Mouse (Mus musculus): ENCODE measurements at regions not wholly inside any gene's neighbourhood (a gene's known extent, or its start where the extent isn't known, plus 50 kb on each side); places are given as distances from the start of the nearest gene placed in this dataset.

- TF ChIP-seq POLR2A (IDR thresholded peaks at IDR 0.05; ENCODE audit: low read depth, low read length) (no peak), CTCF (IDR thresholded peaks at IDR 0.05; ENCODE audit: extremely low read depth, insufficient read length, insufficient replicate concordance, low read depth, low read length) (no peak)
- no peaks in the 10 kb centered on the region for H3K4me1 ChIP-seq (ENCODE audit: control insufficient read depth, insufficient read depth, insufficient read length, low read length)
- no peak overlapping the region for H3K27ac ChIP-seq (ENCODE audit: insufficient read depth, low read depth, low read length)
- H3K27me3 ChIP-seq (ENCODE audit: control insufficient read depth, insufficient read depth, low read length): no peaks in the 10 kb centered on the region
- H3K4me3 ChIP-seq (ENCODE audit: low read depth, low read length): no peak overlapping the region
- H3K36me3 ChIP-seq (ENCODE audit: control insufficient read depth, insufficient read depth, low read length): no peaks in the 10 kb centered on the region
- WGBS: 73% methylated on average over 6 of the region's 6 CpGs
These were observed 160.5 kb downstream of the Hs3st3b1 start for GRCm38 (mm10) chr11:63761561-63761960.

GRCm38 (mm10) chr11:63767631-63768250, 154.3 kb downstream of the Hs3st3b1 start:
- Histone ChIP-seq H3K27me3 (ENCODE audit: control insufficient read depth, insufficient read depth, low read length) (no peaks in the 10 kb centered on the region), H3K4me1 (ENCODE audit: control insufficient read depth, insufficient read depth, insufficient read length, low read length) (no peaks in the 10 kb centered on the region), H3K4me3 (ENCODE audit: low read depth, low read length) (no peak overlapping the region), H3K36me3 (ENCODE audit: control insufficient read depth, insufficient read depth, low read length) (no peaks in the 10 kb centered on the region), H3K27ac (ENCODE audit: insufficient read depth, low read depth, low read length) (no peak overlapping the region)
- 42% methylated on average over 10 of the region's 10 CpGs for WGBS
- TF ChIP-seq POLR2A (IDR thresholded peaks at IDR 0.05; ENCODE audit: low read depth, low read length): no peak
- TF ChIP-seq CTCF (IDR thresholded peaks at IDR 0.05; ENCODE audit: extremely low read depth, insufficient read length, insufficient replicate concordance, low read depth, low read length): no peak

GRCm38 (mm10) chr11:63769738-63770137, 152.4 kb downstream of the Hs3st3b1 start:
- no peak overlapping the region for H3K27ac ChIP-seq (ENCODE audit: insufficient read depth, low read depth, low read length)
- no peaks in the 10 kb centered on the region for H3K27me3 ChIP-seq (ENCODE audit: control insufficient read depth, insufficient read depth, low read length)
- WGBS: 98% methylated on average over 2 of the region's 2 CpGs
- H3K36me3 ChIP-seq (ENCODE audit: control insufficient read depth, insufficient read depth, low read length): no peaks in the 10 kb centered on the region
- H3K4me1 ChIP-seq (ENCODE audit: control insufficient read depth, insufficient read depth, insufficient read length, low read length): no peaks in the 10 kb centered on the region
- TF ChIP-seq POLR2A (IDR thresholded peaks at IDR 0.05; ENCODE audit: low read depth, low read length) (no peak), CTCF (IDR thresholded peaks at IDR 0.05; ENCODE audit: extremely low read depth, insufficient read length, insufficient replicate concordance, low read depth, low read length) (no peak)
- no peak overlapping the region for H3K4me3 ChIP-seq (ENCODE audit: low read depth, low read length)

- H3K27ac ChIP-seq (ENCODE audit: insufficient read depth, low read depth, low read length): no peak overlapping the region
- H3K4me3 ChIP-seq (ENCODE audit: low read depth, low read length): no peak overlapping the region
- no peaks in the 10 kb centered on the region for H3K4me1 ChIP-seq (ENCODE audit: control insufficient read depth, insufficient read depth, insufficient read length, low read length)
- H3K27me3 ChIP-seq (ENCODE audit: control insufficient read depth, insufficient read depth, low read length): no peaks in the 10 kb centered on the region
- TF ChIP-seq POLR2A (IDR thresholded peaks at IDR 0.05; ENCODE audit: low read depth, low read length) (no peak), CTCF (IDR thresholded peaks at IDR 0.05; ENCODE audit: extremely low read depth, insufficient read length, insufficient replicate concordance, low read depth, low read length) (no peak)
- 39% methylated on average over 6 of the region's 6 CpGs for WGBS
- no peaks in the 10 kb centered on the region for H3K36me3 ChIP-seq (ENCODE audit: control insufficient read depth, insufficient read depth, low read length)
These were observed 146.7 kb downstream of the Hs3st3b1 start for GRCm38 (mm10) chr11:63775382-63775781.

GRCm38 (mm10) chr11:63779371-63779770, 142.7 kb downstream of the Hs3st3b1 start:
- Histone ChIP-seq H3K4me1 (ENCODE audit: control insufficient read depth, insufficient read depth, insufficient read length, low read length) (no peaks in the 10 kb centered on the region), H3K4me3 (ENCODE audit: low read depth, low read length) (no peak overlapping the region), H3K27me3 (ENCODE audit: control insufficient read depth, insufficient read depth, low read length) (no peaks in the 10 kb centered on the region), H3K27ac (ENCODE audit: insufficient read depth, low read depth, low read length) (no peak overlapping the region), H3K36me3 (ENCODE audit: control insufficient read depth, insufficient read depth, low read length) (no peaks in the 10 kb centered on the region)
- 71% methylated on average over 6 of the region's 6 CpGs for WGBS
- TF ChIP-seq CTCF (IDR thresholded peaks at IDR 0.05; ENCODE audit: extremely low read depth, insufficient read length, insufficient replicate concordance, low read depth, low read length) (no peak), POLR2A (IDR thresholded peaks at IDR 0.05; ENCODE audit: low read depth, low read length) (no peak)

- Histone ChIP-seq H3K4me1 (ENCODE audit: control insufficient read depth, insufficient read depth, insufficient read length, low read length) (no peaks in the 10 kb centered on the region), H3K27ac (ENCODE audit: insufficient read depth, low read depth, low read length) (no peak overlapping the region), H3K27me3 (ENCODE audit: control insufficient read depth, insufficient read depth, low read length) (no peaks in the 10 kb centered on the region), H3K4me3 (ENCODE audit: low read depth, low read length) (no peak overlapping the region), H3K36me3 (ENCODE audit: control insufficient read depth, insufficient read depth, low read length) (no peaks in the 10 kb centered on the region)
- WGBS: 74% methylated on average over 19 of the region's 19 CpGs
- TF ChIP-seq CTCF (IDR thresholded peaks at IDR 0.05; ENCODE audit: extremely low read depth, insufficient read length, insufficient replicate concordance, low read depth, low read length) (no peak), POLR2A (IDR thresholded peaks at IDR 0.05; ENCODE audit: low read depth, low read length) (no peak)
These were observed 139.8 kb downstream of the Hs3st3b1 start for GRCm38 (mm10) chr11:63781967-63782915.

GRCm38 (mm10) chr11:63785281-63785886, 136.7 kb downstream of the Hs3st3b1 start:
- no peak overlapping the region for H3K4me3 ChIP-seq (ENCODE audit: low read depth, low read length)
- no peak overlapping the region for H3K27ac ChIP-seq (ENCODE audit: insufficient read depth, low read depth, low read length)
- no peaks in the 10 kb centered on the region for H3K36me3 ChIP-seq (ENCODE audit: control insufficient read depth, insufficient read depth, low read length)
- TF ChIP-seq CTCF (IDR thresholded peaks at IDR 0.05; ENCODE audit: extremely low read depth, insufficient read length, insufficient replicate concordance, low read depth, low read length) (no peak), POLR2A (IDR thresholded peaks at IDR 0.05; ENCODE audit: low read depth, low read length) (no peak)
- WGBS: 60% methylated on average over 8 of the region's 8 CpGs
- no peaks in the 10 kb centered on the region for H3K27me3 ChIP-seq (ENCODE audit: control insufficient read depth, insufficient read depth, low read length)
- no peaks in the 10 kb centered on the region for H3K4me1 ChIP-seq (ENCODE audit: control insufficient read depth, insufficient read depth, insufficient read length, low read length)

All from small intestine, adult 2 months (tissue).